Mouse (Mus musculus): ENCODE results near the gene 1700029H14Rik.

GRCm38 (mm10) chr8:13531602-13532171 is 30.6 kb downstream of the 1700029H14Rik start:
- TF ChIP-seq POLR2A (IDR thresholded peaks at IDR 0.05; ENCODE audit: control insufficient read depth, extremely low read depth, insufficient read depth, low read length, poor library complexity) (no peak), CTCF (IDR thresholded peaks at IDR 0.05; ENCODE audit: borderline replicate concordance, control insufficient read depth, extremely low read depth, insufficient read depth, low read length, poor library complexity) (no peak)
